Mouse (Mus musculus): ENCODE measurements around the gene Rplp1. TPM values are rescaled to one million over a fixed set of nuclear protein-coding genes. Genes with fewer than 3 reads are reported as not detected.

The Rplp1 gene
- polyA plus RNA-seq, 1 experiment from 2014 or later: 1,274 TPM

- peaks cover 8% of the 10 kb centered on the region; the same call in 1 of the 2 replicates for H3K36me3 ChIP-seq (ENCODE audit: control insufficient read depth, insufficient read depth, low read length)
- WGBS: under 1% methylated on average over 44 of the region's 44 CpGs
- H3K4me1 ChIP-seq (replicated peaks; ENCODE audit: control insufficient read depth, insufficient read depth, low read length): peaks cover 12% of the 10 kb centered on the region
- no peaks in the 10 kb centered on the region for H3K27me3 ChIP-seq (ENCODE audit: control insufficient read depth, insufficient read depth, low read depth, low read length)
- ATAC-seq (ENCODE audit: low read depth): peak; percentile 96
- H3K9me3 ChIP-seq (ENCODE audit: control insufficient read depth, low read length): no peaks in the 10 kb centered on the region
- peak within 1 kb of the TSS; percentile 89 for H3K9ac ChIP-seq (ENCODE audit: low read length)
- H3K4me3 ChIP-seq (ENCODE audit: low read length): peak within 1 kb of the TSS; percentile 88
- H3K27ac ChIP-seq (ENCODE audit: low read length): peak within 1 kb of the TSS; percentile 91
- peak within 1 kb of the TSS; percentile 94 for H3K4me2 ChIP-seq (ENCODE audit: low read depth, low read length)
These were observed 32.5 kb upstream of the Rplp1 start, which contains the start of gene Kif23 for GRCm38 (mm10) chr9:61946623-61947401. TSS of gene Kif23 (minus strand) at chr9:61946774.

- Histone ChIP-seq H3K9me3 (ENCODE audit: control insufficient read depth, low read length) (no peaks in the 10 kb centered on the region), H3K36me3 (ENCODE audit: control insufficient read depth, insufficient read depth, low read length) (peaks cover 10% of the 10 kb centered on the region; the same call in 1 of the 2 replicates), H3K27me3 (ENCODE audit: control insufficient read depth, insufficient read depth, low read depth, low read length) (no peaks in the 10 kb centered on the region), H3K27ac (ENCODE audit: low read length) (peak overlapping the region; percentile 91), H3K4me1 (replicated peaks; ENCODE audit: control insufficient read depth, insufficient read depth, low read length) (peaks cover 12% of the 10 kb centered on the region), H3K9ac (ENCODE audit: low read length) (peak overlapping the region; percentile 89), H3K4me2 (ENCODE audit: low read depth, low read length) (peak overlapping the region; percentile 94), H3K4me3 (ENCODE audit: low read length) (peak overlapping the region; percentile 88)
- peak; percentile 72 for ATAC-seq (ENCODE audit: low read depth)
- under 1% methylated on average over 37 of the region's 38 CpGs for WGBS
These were observed 31.8 kb upstream of the Rplp1 start for GRCm38 (mm10) chr9:61945973-61946611.

- no peak overlapping the region for H3K4me3 ChIP-seq (ENCODE audit: low read length)
- H3K27me3 ChIP-seq (ENCODE audit: control insufficient read depth, insufficient read depth, low read depth, low read length): no peaks in the 10 kb centered on the region
- H3K27ac ChIP-seq (ENCODE audit: low read length): no peak overlapping the region
- no peaks in the 10 kb centered on the region for H3K9me3 ChIP-seq (ENCODE audit: control insufficient read depth, low read length)
- H3K9ac ChIP-seq (ENCODE audit: low read length): no peak overlapping the region
- 82% methylated on average over 3 of the region's 3 CpGs for WGBS
- peaks cover 42% of the 10 kb centered on the region for H3K36me3 ChIP-seq (ENCODE audit: control insufficient read depth, insufficient read depth, low read length)
- no peak overlapping the region for H3K4me2 ChIP-seq (ENCODE audit: low read depth, low read length)
- ATAC-seq (ENCODE audit: low read depth): no peak
- H3K4me1 ChIP-seq (replicated peaks; ENCODE audit: control insufficient read depth, insufficient read depth, low read length): peaks cover 7% of the 10 kb centered on the region
These were observed 26.7 kb upstream of the Rplp1 start for GRCm38 (mm10) chr9:61941054-61941453.

GRCm38 (mm10) chr9:61933333-61933732, 19.0 kb upstream of the Rplp1 start:
- Histone ChIP-seq H3K36me3 (ENCODE audit: control insufficient read depth, insufficient read depth, low read length) (peaks cover 64% of the 10 kb centered on the region), H3K27ac (ENCODE audit: low read length) (no peak overlapping the region), H3K4me2 (ENCODE audit: low read depth, low read length) (no peak overlapping the region), H3K9me3 (ENCODE audit: control insufficient read depth, low read length) (no peaks in the 10 kb centered on the region), H3K9ac (ENCODE audit: low read length) (no peak overlapping the region), H3K27me3 (ENCODE audit: control insufficient read depth, insufficient read depth, low read depth, low read length) (no peaks in the 10 kb centered on the region), H3K4me3 (ENCODE audit: low read length) (no peak overlapping the region), H3K4me1 (replicated peaks; ENCODE audit: control insufficient read depth, insufficient read depth, low read length) (no peaks in the 10 kb centered on the region)
- ATAC-seq (ENCODE audit: low read depth): no peak
- WGBS: 51% methylated on average over 2 of the region's 2 CpGs

- Histone ChIP-seq H3K9ac (ENCODE audit: low read length) (no peak overlapping the region), H3K36me3 (ENCODE audit: control insufficient read depth, insufficient read depth, low read length) (peaks cover 56% of the 10 kb centered on the region), H3K9me3 (ENCODE audit: control insufficient read depth, low read length) (no peaks in the 10 kb centered on the region), H3K4me1 (replicated peaks; ENCODE audit: control insufficient read depth, insufficient read depth, low read length) (no peaks in the 10 kb centered on the region), H3K4me2 (ENCODE audit: low read depth, low read length) (no peak overlapping the region), H3K27ac (ENCODE audit: low read length) (no peak overlapping the region), H3K4me3 (ENCODE audit: low read length) (no peak overlapping the region), H3K27me3 (ENCODE audit: control insufficient read depth, insufficient read depth, low read depth, low read length) (no peaks in the 10 kb centered on the region)
- 85% methylated on average over 3 of the region's 3 CpGs for WGBS
- ATAC-seq (ENCODE audit: low read depth): no peak
These were observed 17.7 kb upstream of the Rplp1 start for GRCm38 (mm10) chr9:61932009-61932408.

- ATAC-seq (ENCODE audit: low read depth): no peak
- Histone ChIP-seq H3K4me3 (ENCODE audit: low read length) (no peak overlapping the region), H3K9ac (ENCODE audit: low read length) (no peak overlapping the region), H3K4me1 (replicated peaks; ENCODE audit: control insufficient read depth, insufficient read depth, low read length) (no peaks in the 10 kb centered on the region), H3K36me3 (ENCODE audit: control insufficient read depth, insufficient read depth, low read length) (peaks cover 58% of the 10 kb centered on the region), H3K9me3 (ENCODE audit: control insufficient read depth, low read length) (no peaks in the 10 kb centered on the region), H3K27ac (ENCODE audit: low read length) (no peak overlapping the region), H3K27me3 (ENCODE audit: control insufficient read depth, insufficient read depth, low read depth, low read length) (no peaks in the 10 kb centered on the region), H3K4me2 (ENCODE audit: low read depth, low read length) (no peak overlapping the region)
- 83% methylated on average over 10 of the region's 10 CpGs for WGBS
These were observed 10.8 kb upstream of the Rplp1 start for GRCm38 (mm10) chr9:61925086-61925660.

GRCm38 (mm10) chr9:61920331-61920730, 6.0 kb upstream of the Rplp1 start:
- Histone ChIP-seq H3K27me3 (ENCODE audit: control insufficient read depth, insufficient read depth, low read depth, low read length) (no peaks in the 10 kb centered on the region), H3K9me3 (ENCODE audit: control insufficient read depth, low read length) (no peaks in the 10 kb centered on the region), H3K27ac (ENCODE audit: low read length) (no peak overlapping the region), H3K9ac (ENCODE audit: low read length) (no peak overlapping the region), H3K4me1 (replicated peaks; ENCODE audit: control insufficient read depth, insufficient read depth, low read length) (no peaks in the 10 kb centered on the region), H3K4me2 (ENCODE audit: low read depth, low read length) (no peak overlapping the region), H3K36me3 (ENCODE audit: control insufficient read depth, insufficient read depth, low read length) (peaks cover 60% of the 10 kb centered on the region), H3K4me3 (ENCODE audit: low read length) (no peak overlapping the region)
- WGBS: 89% methylated on average over 6 of the region's 6 CpGs
- no peak for ATAC-seq (ENCODE audit: low read depth)

- ATAC-seq (ENCODE audit: low read depth): no peak
- H3K4me1 ChIP-seq (replicated peaks; ENCODE audit: control insufficient read depth, insufficient read depth, low read length): no peaks in the 10 kb centered on the region
- H3K4me3 ChIP-seq (ENCODE audit: low read length): no peak overlapping the region
- H3K27ac ChIP-seq (ENCODE audit: low read length): no peak overlapping the region
- H3K9ac ChIP-seq (ENCODE audit: low read length): no peak overlapping the region
- H3K27me3 ChIP-seq (ENCODE audit: control insufficient read depth, insufficient read depth, low read depth, low read length): no peaks in the 10 kb centered on the region
- H3K36me3 ChIP-seq (ENCODE audit: control insufficient read depth, insufficient read depth, low read length): peaks cover 52% of the 10 kb centered on the region
- H3K4me2 ChIP-seq (ENCODE audit: low read depth, low read length): no peak overlapping the region
- 93% methylated on average over 5 of the region's 5 CpGs for WGBS
- H3K9me3 ChIP-seq (ENCODE audit: control insufficient read depth, low read length): no peaks in the 10 kb centered on the region
These were observed 5.1 kb upstream of the Rplp1 start for GRCm38 (mm10) chr9:61919464-61919863.

GRCm38 (mm10) chr9:61917436-61917835, 3.1 kb upstream of the Rplp1 start:
- Histone ChIP-seq H3K4me2 (ENCODE audit: low read depth, low read length) (no peak overlapping the region), H3K27ac (ENCODE audit: low read length) (no peak overlapping the region), H3K9ac (ENCODE audit: low read length) (no peak overlapping the region), H3K4me3 (ENCODE audit: low read length) (no peak overlapping the region), H3K4me1 (replicated peaks; ENCODE audit: control insufficient read depth, insufficient read depth, low read length) (peaks cover 9% of the 10 kb centered on the region), H3K9me3 (ENCODE audit: control insufficient read depth, low read length) (no peaks in the 10 kb centered on the region), H3K27me3 (ENCODE audit: control insufficient read depth, insufficient read depth, low read depth, low read length) (no peaks in the 10 kb centered on the region), H3K36me3 (ENCODE audit: control insufficient read depth, insufficient read depth, low read length) (peaks cover 48% of the 10 kb centered on the region)
- ATAC-seq (ENCODE audit: low read depth): no peak
- WGBS: 83% methylated on average over 6 of the region's 6 CpGs
